Mouse (Mus musculus) bone marrow macrophage, adult 2 months (primary cell): ENCODE results near the gene Gmip.

Experiments
- CTCF ChIP-seq: IDR thresholded peaks from 2 replicates; pipeline ENCODE4 v1.5.1; 2012; ENCODE audit warnings: low read depth, mild to moderate bottlenecking, low read length, moderate library complexity
- POLR2A ChIP-seq: IDR thresholded peaks from 2 replicates; pipeline ENCODE4 v1.6.1; 2012; ENCODE audit warnings: mild to moderate bottlenecking, low read depth, low read length, borderline replicate concordance

DNA sequence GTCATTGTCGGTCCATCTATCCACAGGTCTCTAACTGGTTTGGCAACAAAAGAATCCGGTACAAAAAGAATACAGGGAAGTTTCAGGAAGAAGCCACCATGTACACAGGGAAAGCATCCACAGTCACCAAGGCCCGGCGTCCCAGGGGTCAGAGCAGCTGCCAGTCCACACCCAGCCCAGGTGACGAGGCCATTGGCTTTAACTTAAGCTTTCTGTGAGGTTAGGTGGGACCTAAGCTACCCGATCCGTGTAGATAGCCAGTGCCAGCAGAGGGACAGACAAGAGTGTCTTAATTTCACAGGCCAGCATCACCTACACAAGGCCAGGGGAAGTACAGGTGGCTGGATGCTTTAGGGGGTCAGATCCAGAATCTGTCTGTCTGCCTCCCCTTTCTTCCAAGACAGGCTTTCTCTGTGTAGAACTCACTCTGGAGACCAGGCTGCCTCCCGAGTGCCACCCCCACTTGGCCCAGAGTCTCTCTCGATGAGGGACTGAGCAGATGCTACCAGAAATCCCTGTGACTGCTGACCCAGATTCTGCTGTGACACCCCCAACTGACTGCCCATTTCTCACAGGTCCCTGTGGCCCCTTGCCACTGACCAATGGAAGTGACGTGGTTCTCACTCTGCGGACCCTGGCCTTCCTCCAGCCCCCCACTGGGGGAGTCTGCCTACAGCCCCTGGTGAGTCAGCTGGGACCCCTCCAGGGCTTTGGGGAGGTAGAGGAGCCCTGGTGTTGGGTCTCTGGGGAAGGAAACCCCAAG is 61.7 kb downstream of the Gmip start:
- no peak for TF ChIP-seq CTCF
- no peak for TF ChIP-seq POLR2A
